Mouse (Mus musculus) R1 (cell line): ENCODE data around the gene Gm21885.
A peak's percentile ranks its signal among the peaks of the same experiment; 100 is the strongest.

Source experiments
- DNase-seq: peaks from one replicate; pipeline ENCODE4 v3.0.0-alpha.2; 2018; ENCODE audit warnings: low read depth, low spot score

Gm21885 gene

GRCm38 (mm10) chr11:94318056-94318455 is 36.4 kb downstream of the Gm21885 start:
- no peak for DNase-seq

DNA sequence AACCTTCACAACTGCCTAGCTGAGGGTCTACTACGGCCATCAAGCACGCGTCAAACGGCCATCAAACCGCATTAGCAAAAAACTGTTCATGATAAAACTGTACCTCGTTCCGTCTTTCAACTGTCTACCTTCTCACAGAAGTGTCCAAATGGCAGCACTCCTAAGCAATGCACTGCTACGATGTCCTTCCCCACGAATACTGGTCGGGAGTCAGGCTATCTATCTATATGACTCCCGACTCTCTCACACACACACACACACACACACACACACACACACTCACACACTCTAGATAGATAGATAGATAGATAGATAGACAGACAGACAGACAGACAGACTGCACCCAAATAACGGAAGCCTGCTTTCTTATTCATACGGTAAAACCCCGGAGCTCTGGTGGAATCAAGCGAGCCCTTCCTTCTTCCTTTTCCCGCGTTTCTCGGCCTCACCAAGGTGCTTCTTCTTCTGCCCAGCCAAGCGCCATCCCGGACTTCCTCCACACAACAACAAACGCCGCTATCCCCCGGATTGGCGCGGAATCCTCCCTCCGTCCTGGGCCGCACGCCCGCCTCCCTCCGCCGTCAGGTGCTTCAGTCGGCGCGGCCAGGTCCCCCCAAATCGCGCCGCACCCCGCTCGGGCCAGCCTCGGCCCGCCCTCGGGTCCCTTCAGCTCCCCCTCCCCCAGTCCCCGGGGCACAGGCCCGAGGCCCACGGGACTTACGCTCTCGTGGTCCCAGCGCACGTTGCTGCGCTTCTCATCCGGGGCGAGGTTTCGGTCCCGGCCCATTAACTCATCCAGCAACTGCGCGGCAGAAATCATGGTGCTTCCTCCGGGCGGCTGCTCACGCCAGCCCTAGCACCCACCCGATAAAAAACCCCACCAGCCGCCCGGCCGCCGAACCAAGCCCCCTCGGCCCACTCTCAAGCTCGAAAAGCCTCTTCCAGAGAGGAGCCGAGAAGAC is 39.6 kb downstream of the Gm21885 start:
- peak; percentile 79 for DNase-seq

DNA sequence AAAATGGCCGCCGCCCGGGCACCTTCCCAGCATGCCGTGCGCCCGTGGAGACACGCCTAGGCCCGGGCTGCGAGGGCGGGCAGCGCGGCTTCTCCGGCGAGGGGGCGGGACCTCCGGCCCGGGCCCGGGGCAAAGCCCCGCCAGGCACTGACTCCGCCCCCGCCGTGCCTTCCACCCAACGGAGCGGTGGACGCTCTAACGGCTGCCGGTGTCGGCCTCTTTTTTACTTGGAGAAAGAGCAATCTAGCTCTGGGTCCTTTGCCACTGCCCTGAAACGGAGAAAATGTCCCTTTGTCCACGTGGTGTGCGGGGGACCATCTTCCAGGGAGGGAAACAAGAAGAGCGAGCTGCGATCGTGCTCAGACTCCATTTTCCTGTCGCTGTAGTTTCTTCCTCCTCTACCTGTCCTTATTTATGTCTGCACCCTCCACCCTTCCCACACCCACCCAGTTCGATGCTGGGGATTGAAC is 40.3 kb downstream of the Gm21885 start, which contains the start of gene Luc7l3:
Gene Luc7l3, minus strand, starts transcription at position 58 of the 470 bp plus-strand sequence.
- peak; percentile 92 for DNase-seq

DNA sequence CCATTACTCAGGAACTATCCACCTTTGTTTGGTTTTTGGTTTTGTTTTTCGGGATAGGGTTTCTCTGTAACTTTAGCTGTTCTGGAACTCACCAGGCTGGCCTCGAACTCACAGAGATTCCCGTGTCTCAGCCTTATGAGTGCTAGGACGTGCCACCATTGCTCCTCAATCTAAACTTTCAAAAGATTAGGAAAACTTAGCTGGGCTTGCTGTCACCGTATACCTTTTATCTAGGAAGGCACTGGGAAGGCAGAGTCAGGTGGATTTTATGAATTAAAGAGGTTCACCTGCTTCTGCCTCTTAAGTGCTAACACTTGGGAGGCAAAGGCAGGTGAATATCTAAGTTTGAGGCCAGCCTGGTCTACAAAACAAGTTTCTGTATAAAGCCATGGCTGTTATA is 41.0 kb downstream of the Gm21885 start:
- no peak for DNase-seq

- no peak for DNase-seq
Observed at GRCm38 (mm10) chr11:94323271-94323925, 41.7 kb downstream of the Gm21885 start.

DNA sequence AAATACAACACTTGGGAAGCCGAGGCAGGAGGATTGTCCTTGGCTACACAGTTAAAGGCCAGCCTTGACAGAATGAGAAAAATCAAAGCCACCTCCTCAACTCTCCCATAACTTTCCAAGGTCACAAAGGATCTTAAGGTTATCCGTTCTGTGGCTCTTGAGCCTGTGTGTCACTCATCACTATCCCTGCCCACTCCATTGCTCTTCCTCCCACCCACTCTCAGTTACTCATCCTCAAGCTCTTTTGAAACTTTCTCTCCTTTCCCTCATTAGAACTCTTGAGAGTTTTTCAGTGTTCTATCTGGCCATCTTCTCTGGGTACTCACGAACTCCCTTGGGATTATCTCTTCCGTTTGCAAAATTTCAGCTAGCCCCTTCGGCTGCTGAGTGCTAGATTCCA is 42.9 kb downstream of the Gm21885 start:
- no peak for DNase-seq

DNA sequence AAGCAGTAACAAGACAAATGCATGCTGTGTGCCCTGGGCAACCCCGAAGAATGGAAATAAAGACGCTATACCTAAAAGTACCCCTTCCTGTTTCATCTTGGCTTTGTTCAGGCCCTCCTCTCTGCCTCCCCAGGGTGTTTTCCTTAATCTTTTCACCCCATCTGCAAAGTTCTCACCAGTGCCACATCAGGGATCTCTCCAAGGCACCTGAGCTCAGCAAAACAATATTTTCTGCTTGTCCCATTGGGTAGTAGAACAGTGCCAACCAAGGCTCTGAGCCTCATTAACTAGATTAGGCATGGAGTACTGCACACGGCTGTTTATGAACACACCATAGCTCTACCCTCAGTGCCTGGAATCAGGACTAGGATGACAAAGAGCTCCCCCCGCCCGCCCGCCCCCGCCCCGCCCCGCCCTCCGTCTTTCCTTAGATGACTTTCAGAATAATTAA is 45.3 kb downstream of the Gm21885 start:
- DNase-seq: no peak

GRCm38 (mm10) chr11:94327693-94328643 is 46.3 kb downstream of the Gm21885 start, which contains the start of gene Ankrd40:
Ankrd40 (plus strand) TSS chr11:94328001.
- peak; percentile 94 for DNase-seq

GRCm38 (mm10) chr11:94328644-94329025 is 47.0 kb downstream of the Gm21885 start:
- no peak for DNase-seq

GRCm38 (mm10) chr11:94329270-94329891 is 47.7 kb downstream of the Gm21885 start:
- peak; percentile 60 for DNase-seq

- DNase-seq: no peak
Observed at GRCm38 (mm10) chr11:94330211-94330610, 48.5 kb downstream of the Gm21885 start.

GRCm38 (mm10) chr11:94332726-94333125 is 51.1 kb downstream of the Gm21885 start:
- no peak for DNase-seq

- DNase-seq: no peak
Observed at GRCm38 (mm10) chr11:94334386-94334968, 52.8 kb downstream of the Gm21885 start.
